Mouse (Mus musculus): Measurements from ENCODE around the gene Sgk2. TPM values are rescaled to one million over a fixed set of nuclear protein-coding genes. Genes with fewer than 3 reads are reported as not detected.
A peak's percentile ranks its signal among the peaks of the same experiment; 100 is the strongest.

Gene Sgk2
- total and polyA plus RNA-seq, 3 experiments: not detected

- H3K27me3 ChIP-seq (ENCODE audit: insufficient read depth, low read length): peaks cover 18% of the 10 kb centered on the region
- no peak for TF ChIP-seq POLR2AphosphoS5 (IDR thresholded peaks at IDR 0.05; ENCODE audit: insufficient replicate concordance, low read depth, low read length)
- TF ChIP-seq TAL1 (conservative IDR thresholded peaks at IDR 0.05; ENCODE audit: low read depth, low read length): no peak
- TF ChIP-seq CTCF (IDR thresholded peaks at IDR 0.05; ENCODE audit: low read depth, low read length): no peak
- TF ChIP-seq GATA2 (IDR thresholded peaks at IDR 0.05; ENCODE audit: borderline replicate concordance, low read depth, low read length): no peak
- no peak for TF ChIP-seq GATA1 (IDR thresholded peaks at IDR 0.05; ENCODE audit: borderline replicate concordance, low read length)
- no peaks in the 10 kb centered on the region for H3K36me3 ChIP-seq (replicated peaks)
- 0 out of 2 replicates have a peak, but pooled peaks cover 2% of the 10 kb centered on the region for H3K9me3 ChIP-seq (replicated peaks)
- no peak overlapping the region for H3K4me3 ChIP-seq (ENCODE audit: low read depth, low read length)
- no peak for ATAC-seq (ENCODE audit: extremely low read depth, insufficient number of reproducible peaks, low FRiP score, poor library complexity, severe bottlenecking)
- peaks cover 5% of the 10 kb centered on the region; the same call in 1 of the 2 replicates for H3K4me1 ChIP-seq (ENCODE audit: insufficient read depth, low read depth, low read length)
- DNase-seq (ENCODE audit: low spot score): no peak
These were observed 38.9 kb upstream of the Sgk2 start for GRCm38 (mm10) chr2:162948221-162948620.

GRCm38 (mm10) chr2:162950776-162951175 lies 36.4 kb upstream of the Sgk2 start:
- no peak for ATAC-seq (ENCODE audit: extremely low read depth, insufficient number of reproducible peaks, low FRiP score, poor library complexity, severe bottlenecking)
- no peaks in the 10 kb centered on the region for H3K36me3 ChIP-seq (replicated peaks)
- DNase-seq (ENCODE audit: low spot score): no peak
- H3K4me1 ChIP-seq (ENCODE audit: insufficient read depth, low read depth, low read length): no peaks in the 10 kb centered on the region; the same call in 1 of the 2 replicates
- H3K27me3 ChIP-seq (ENCODE audit: insufficient read depth, low read length): peaks cover 4% of the 10 kb centered on the region; the same call in 1 of the 2 replicates
- H3K4me3 ChIP-seq (ENCODE audit: low read depth, low read length): no peak overlapping the region
- 0 out of 2 replicates have a peak, but pooled peaks cover 2% of the 10 kb centered on the region for H3K9me3 ChIP-seq (replicated peaks)
- TF ChIP-seq POLR2AphosphoS5 (IDR thresholded peaks at IDR 0.05; ENCODE audit: insufficient replicate concordance, low read depth, low read length): no peak
- TF ChIP-seq GATA1 (IDR thresholded peaks at IDR 0.05; ENCODE audit: borderline replicate concordance, low read length): no peak
- no peak for TF ChIP-seq TAL1 (conservative IDR thresholded peaks at IDR 0.05; ENCODE audit: low read depth, low read length)
- TF ChIP-seq GATA2 (IDR thresholded peaks at IDR 0.05; ENCODE audit: borderline replicate concordance, low read depth, low read length): no peak
- no peak for TF ChIP-seq CTCF (IDR thresholded peaks at IDR 0.05; ENCODE audit: low read depth, low read length)

DNA sequence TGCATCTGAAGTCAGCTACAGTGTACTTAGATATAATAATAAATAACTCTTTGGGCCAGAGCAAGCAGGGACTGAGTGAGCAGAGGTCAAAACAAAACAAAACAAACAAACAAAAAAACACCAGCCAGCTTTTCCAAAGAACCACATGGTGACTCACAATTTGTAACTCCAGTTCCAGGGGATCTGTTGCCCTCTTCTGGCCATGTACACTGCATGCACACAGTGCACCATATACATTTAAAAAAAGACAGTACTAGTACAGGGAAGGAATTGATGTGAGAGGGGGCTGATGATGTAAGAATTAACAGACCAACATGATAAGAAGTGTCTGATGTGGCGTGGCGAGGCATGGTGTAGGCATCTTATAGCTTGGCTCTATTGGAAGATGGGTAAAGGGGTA lies 30.3 kb upstream of the Sgk2 start:
- Histone ChIP-seq H3K27me3 (ENCODE audit: insufficient read depth, low read length) (peaks cover 9% of the 10 kb centered on the region; the same call in 1 of the 2 replicates), H3K4me1 (ENCODE audit: insufficient read depth, low read depth, low read length) (no peaks in the 10 kb centered on the region), H3K36me3 (replicated peaks) (no peaks in the 10 kb centered on the region), H3K4me3 (ENCODE audit: low read depth, low read length) (no peak overlapping the region), H3K9me3 (replicated peaks) (no peaks in the 10 kb centered on the region)
- no peak for DNase-seq (ENCODE audit: low spot score)
- no peak for ATAC-seq (ENCODE audit: extremely low read depth, insufficient number of reproducible peaks, low FRiP score, poor library complexity, severe bottlenecking)
- TF ChIP-seq GATA1 (IDR thresholded peaks at IDR 0.05; ENCODE audit: borderline replicate concordance, low read length) (no peak), CTCF (IDR thresholded peaks at IDR 0.05; ENCODE audit: low read depth, low read length) (no peak), POLR2AphosphoS5 (IDR thresholded peaks at IDR 0.05; ENCODE audit: insufficient replicate concordance, low read depth, low read length) (no peak), TAL1 (conservative IDR thresholded peaks at IDR 0.05; ENCODE audit: low read depth, low read length) (no peak), GATA2 (IDR thresholded peaks at IDR 0.05; ENCODE audit: borderline replicate concordance, low read depth, low read length) (no peak)

DNA sequence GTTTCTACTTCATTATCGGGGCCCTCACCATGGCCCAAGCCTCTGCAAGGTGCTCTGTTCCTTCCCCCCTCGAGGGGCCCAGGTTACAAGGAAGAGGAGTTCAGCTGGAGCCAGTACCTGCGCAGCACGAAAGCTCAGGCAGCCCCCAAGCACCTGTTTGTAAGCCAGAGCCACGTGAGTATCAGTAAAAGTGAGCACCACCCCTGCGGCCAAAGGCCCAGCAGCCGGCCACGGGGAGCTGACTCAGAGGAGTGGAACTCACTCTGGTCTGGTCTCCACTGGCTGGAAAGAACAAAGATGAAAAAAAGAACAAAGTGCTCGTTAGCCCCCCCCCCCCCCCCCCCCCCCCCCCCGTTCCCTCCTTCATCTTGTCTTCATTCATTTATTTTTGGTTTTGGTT lies 25.8 kb upstream of the Sgk2 start:
- no peak overlapping the region for H3K4me3 ChIP-seq (ENCODE audit: low read depth, low read length)
- H3K4me1 ChIP-seq (ENCODE audit: insufficient read depth, low read depth, low read length): no peaks in the 10 kb centered on the region
- TF ChIP-seq TAL1 (conservative IDR thresholded peaks at IDR 0.05; ENCODE audit: low read depth, low read length): no peak
- no peak for TF ChIP-seq POLR2AphosphoS5 (IDR thresholded peaks at IDR 0.05; ENCODE audit: insufficient replicate concordance, low read depth, low read length)
- no peak for TF ChIP-seq GATA1 (IDR thresholded peaks at IDR 0.05; ENCODE audit: borderline replicate concordance, low read length)
- no peak for TF ChIP-seq CTCF (IDR thresholded peaks at IDR 0.05; ENCODE audit: low read depth, low read length)
- TF ChIP-seq GATA2 (IDR thresholded peaks at IDR 0.05; ENCODE audit: borderline replicate concordance, low read depth, low read length): no peak
- H3K27me3 ChIP-seq (ENCODE audit: insufficient read depth, low read length): peaks cover 12% of the 10 kb centered on the region; the same call in 1 of the 2 replicates
- no peaks in the 10 kb centered on the region for H3K9me3 ChIP-seq (replicated peaks)
- ATAC-seq (ENCODE audit: extremely low read depth, insufficient number of reproducible peaks, low FRiP score, poor library complexity, severe bottlenecking) (no peak), DNase-seq (ENCODE audit: low spot score) (no peak)
- H3K36me3 ChIP-seq (replicated peaks): no peaks in the 10 kb centered on the region

GRCm38 (mm10) chr2:162966734-162967133 lies 20.4 kb upstream of the Sgk2 start:
- ATAC-seq (ENCODE audit: extremely low read depth, insufficient number of reproducible peaks, low FRiP score, poor library complexity, severe bottlenecking): no peak
- peaks cover 12% of the 10 kb centered on the region; the same call in 1 of the 2 replicates for H3K27me3 ChIP-seq (ENCODE audit: insufficient read depth, low read length)
- TF ChIP-seq CTCF (IDR thresholded peaks at IDR 0.05; ENCODE audit: low read depth, low read length) (no peak), POLR2AphosphoS5 (IDR thresholded peaks at IDR 0.05; ENCODE audit: insufficient replicate concordance, low read depth, low read length) (no peak), TAL1 (conservative IDR thresholded peaks at IDR 0.05; ENCODE audit: low read depth, low read length) (no peak), GATA2 (IDR thresholded peaks at IDR 0.05; ENCODE audit: borderline replicate concordance, low read depth, low read length) (no peak), GATA1 (IDR thresholded peaks at IDR 0.05; ENCODE audit: borderline replicate concordance, low read length) (no peak)
- DNase-seq (ENCODE audit: low spot score): no peak
- no peaks in the 10 kb centered on the region; the same call in 1 of the 2 replicates for H3K4me1 ChIP-seq (ENCODE audit: insufficient read depth, low read depth, low read length)
- H3K9me3 ChIP-seq (replicated peaks): no peaks in the 10 kb centered on the region
- no peak overlapping the region for H3K4me3 ChIP-seq (ENCODE audit: low read depth, low read length)
- no peaks in the 10 kb centered on the region for H3K36me3 ChIP-seq (replicated peaks)

GRCm38 (mm10) chr2:162968357-162968756 lies 18.8 kb upstream of the Sgk2 start:
- no peaks in the 10 kb centered on the region for H3K9me3 ChIP-seq (replicated peaks)
- ATAC-seq (ENCODE audit: extremely low read depth, insufficient number of reproducible peaks, low FRiP score, poor library complexity, severe bottlenecking): peak; percentile 46
- peak; percentile 55 for DNase-seq (ENCODE audit: low spot score)
- H3K4me3 ChIP-seq (ENCODE audit: low read depth, low read length): no peak overlapping the region
- no peaks in the 10 kb centered on the region; the same call in 1 of the 2 replicates for H3K4me1 ChIP-seq (ENCODE audit: insufficient read depth, low read depth, low read length)
- peaks cover 12% of the 10 kb centered on the region; the same call in 1 of the 2 replicates for H3K27me3 ChIP-seq (ENCODE audit: insufficient read depth, low read length)
- no peak for TF ChIP-seq TAL1 (conservative IDR thresholded peaks at IDR 0.05; ENCODE audit: low read depth, low read length)
- no peak for TF ChIP-seq POLR2AphosphoS5 (IDR thresholded peaks at IDR 0.05; ENCODE audit: insufficient replicate concordance, low read depth, low read length)
- no peak for TF ChIP-seq GATA1 (IDR thresholded peaks at IDR 0.05; ENCODE audit: borderline replicate concordance, low read length)
- no peak for TF ChIP-seq GATA2 (IDR thresholded peaks at IDR 0.05; ENCODE audit: borderline replicate concordance, low read depth, low read length)
- peak; percentile 59 for TF ChIP-seq CTCF (IDR thresholded peaks at IDR 0.05; ENCODE audit: low read depth, low read length)
- H3K36me3 ChIP-seq (replicated peaks): no peaks in the 10 kb centered on the region
